Mouse (Mus musculus) megakaryocyte-erythroid progenitor cell, adult 5 weeks (primary cell): ENCODE data around the gene Trim72. TPM values are rescaled to one million over a fixed set of nuclear protein-coding genes. Genes with fewer than 3 reads are reported as not detected.

Source experiments
- polyA plus RNA-seq: library from polyadenylated mRNA; stranded (reverse); fragments of >175 nt; gene quantifications from 2 replicates; pipeline ENCODE4 v1.2.3, GENCODE M21; 2012

Gene Trim72
- polyA plus RNA-seq, result 0.13 and 1.0 TPM in 2 replicates

GRCm38 (mm10) chr7:128003688-128004087 is at the start of gene Trim72:
Trim72 (plus strand) TSS chr7:128003949.

DNA sequence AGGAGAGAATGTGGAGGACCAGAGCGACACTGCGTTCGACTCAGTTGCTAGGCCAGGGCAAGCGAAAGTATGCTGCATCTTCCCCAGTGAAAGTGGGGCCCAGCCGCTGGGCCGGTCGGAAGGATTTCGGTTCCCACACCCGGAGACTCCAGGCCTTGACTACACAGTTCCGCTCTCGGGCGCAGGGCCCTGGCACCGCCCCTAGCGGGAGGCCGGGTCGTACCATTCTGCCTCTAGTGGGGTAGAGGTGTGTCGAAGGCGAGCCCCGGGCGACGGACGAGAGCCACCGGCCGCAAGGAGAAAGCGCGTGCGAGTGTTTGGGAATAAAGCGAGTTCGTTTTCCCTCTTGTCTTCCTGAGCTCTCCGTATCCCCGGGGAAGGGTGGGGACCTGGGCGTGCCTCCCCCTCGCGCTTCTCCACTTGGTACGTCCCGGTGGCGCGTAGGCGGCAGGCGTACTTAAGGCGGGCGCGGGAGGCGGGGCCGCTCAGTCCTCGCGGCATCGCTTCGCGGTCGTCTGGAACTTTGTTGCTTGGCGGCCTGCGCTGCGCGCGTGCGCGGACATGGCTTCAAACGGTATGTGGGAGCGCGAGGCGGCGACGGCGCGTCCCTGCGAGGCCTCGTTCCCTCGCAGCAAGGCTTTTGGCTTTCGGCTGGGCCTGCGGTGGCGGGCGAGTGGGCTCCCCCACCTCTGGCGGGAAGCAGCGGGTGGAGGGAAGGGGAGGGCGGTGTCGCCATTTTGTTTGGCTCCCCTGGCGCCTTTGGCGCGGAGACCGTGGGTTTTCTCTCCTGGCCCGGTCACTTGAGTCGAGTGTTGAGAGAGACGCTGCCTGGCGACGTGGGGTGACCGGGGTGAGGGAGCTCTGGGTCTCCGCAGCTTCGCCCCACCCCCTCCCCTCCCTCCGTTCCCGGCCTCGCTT is 36.5 kb upstream of the Trim72 start, which contains the start of gene Fus:
Gene Fus (plus strand): TSS at position 454 of the 918 bp plus-strand sequence.

DNA sequence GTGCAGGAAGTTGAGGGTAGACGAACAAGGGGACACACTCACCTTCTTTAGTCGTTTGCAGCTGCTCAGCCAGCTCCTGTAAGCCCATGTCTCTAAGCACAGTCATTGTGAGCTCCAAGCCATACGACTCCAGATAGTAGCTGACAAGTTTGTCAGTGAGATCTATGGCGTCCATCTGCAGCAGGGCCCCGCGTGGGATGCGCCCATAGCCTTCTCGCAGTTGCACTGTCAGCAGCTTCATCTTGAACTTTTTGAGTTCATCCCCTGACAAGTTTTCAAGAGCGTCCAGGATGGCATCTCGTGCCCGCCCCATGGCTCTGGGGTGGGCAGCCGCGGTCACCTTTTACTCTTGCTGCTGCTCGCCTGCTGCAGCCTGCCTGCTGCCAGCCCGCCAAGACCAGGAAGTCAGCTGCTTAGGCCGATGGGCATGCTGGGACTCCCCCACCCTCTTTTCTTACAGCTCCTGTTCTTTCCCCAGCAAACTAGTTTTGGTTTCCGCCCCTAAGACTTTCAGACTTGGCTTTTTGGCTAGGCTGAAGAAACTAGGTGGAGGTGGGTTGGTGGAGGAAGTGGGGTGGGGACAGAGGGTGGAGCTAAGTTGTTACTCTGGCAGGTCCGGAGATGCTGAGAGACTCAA is 10.3 kb upstream of the Trim72 start, which contains the start of gene Pycard:
Gene Pycard (minus strand): TSS at position 527 of the 637 bp plus-strand sequence.

Other genes starting within 250 kb of the Trim72 start
- 31.0 and 41.1 TPM in 2 replicates for gene Orai3, start 234.1 kb upstream of the Trim72 start, polyA plus RNA-seq
- 84.7 and 110 TPM in 2 replicates for gene Setd1a, start 227.3 kb upstream of the Trim72 start, polyA plus RNA-seq
- gene Gm49388, start 218.3 kb upstream of the Trim72 start, polyA plus RNA-seq, result 9.3 and 20.1 TPM in 2 replicates
- 21.4 and 28.9 TPM in 2 replicates for gene Hsd3b7, start 203.3 kb upstream of the Trim72 start, polyA plus RNA-seq
- 83.0 and 121 TPM in 2 replicates for gene Stx4a, start 179.7 kb upstream of the Trim72 start, polyA plus RNA-seq
- gene Stx1b, start 179.4 kb upstream of the Trim72 start, polyA plus RNA-seq, result 0.48 and 0.63 TPM in 2 replicates
- gene Zfp646, start 127.7 kb upstream of the Trim72 start, polyA plus RNA-seq, result 26.8 and 27.4 TPM in 2 replicates
- 31.0 and 36.1 TPM in 2 replicates for gene Zfp668, start 127.1 kb upstream of the Trim72 start, polyA plus RNA-seq
- 1.1 and 1.2 TPM in 2 replicates for gene Prss53, start 113.0 kb upstream of the Trim72 start, polyA plus RNA-seq
- gene Gm21974, start 108.5 kb upstream of the Trim72 start, polyA plus RNA-seq, result not detected in 2 replicates
- gene Vkorc1, start 108.3 kb upstream of the Trim72 start, polyA plus RNA-seq, result 27.6 and 36.5 TPM in 2 replicates
- 187 and 224 TPM in 2 replicates for gene Bckdk, start 99.9 kb upstream of the Trim72 start, polyA plus RNA-seq
- 5.7 and 7.0 TPM in 2 replicates for gene Kat8, start 91.4 kb upstream of the Trim72 start, polyA plus RNA-seq
- 0.06 TPM in 1 of 2 replicates, not detected in the other for gene Prss8, start 73.8 kb upstream of the Trim72 start, polyA plus RNA-seq
- 6.6 and 6.7 TPM in 2 replicates for gene Prss36, start 57.2 kb upstream of the Trim72 start, polyA plus RNA-seq
- 438 and 762 TPM in 2 replicates for gene Fus, start 36.5 kb upstream of the Trim72 start, polyA plus RNA-seq
- 17.0 and 20.0 TPM in 2 replicates for gene Pycard, start 10.1 kb upstream of the Trim72 start, polyA plus RNA-seq
- 11.0 and 16.3 TPM in 2 replicates for gene Itgam, start 58.7 kb downstream of the Trim72 start, polyA plus RNA-seq
- 0.93 TPM in 1 of 2 replicates, not detected in the other for gene Gm49368, start 58.7 kb downstream of the Trim72 start, polyA plus RNA-seq
- 1.9 and 2.5 TPM in 2 replicates for gene Itgax, start 125.6 kb downstream of the Trim72 start, polyA plus RNA-seq
- gene Itgad, start 150.4 kb downstream of the Trim72 start, polyA plus RNA-seq, result 0.31 TPM in 2 replicates
- gene Cox6a2, start 202.4 kb downstream of the Trim72 start, polyA plus RNA-seq, result 8.9 and 12.8 TPM in 2 replicates
- gene Armc5, start 233.4 kb downstream of the Trim72 start, polyA plus RNA-seq, result 47.3 and 53.7 TPM in 2 replicates
- 0.54 and 0.72 TPM in 2 replicates for gene 9130023H24Rik, start 234.1 kb downstream of the Trim72 start, polyA plus RNA-seq
- 0.61 and 0.67 TPM in 2 replicates for gene Tgfb1i1, start 242.9 kb downstream of the Trim72 start, polyA plus RNA-seq